Mouse (Mus musculus) forebrain, embryonic 14.5 days (tissue): ENCODE results near the gene 2310046K23Rik. TPM values are rescaled to one million over a fixed set of nuclear protein-coding genes. Genes with fewer than 3 reads are reported as not detected.

ENCODE experiments used
- ATAC-seq: fragments of 200-750 bp; cut with Nextera tagmentation; 2 replicates; pipeline ENCODE4 v1.8.0; 2017; ENCODE audit warnings: mild to moderate bottlenecking, moderate library complexity
- DNase-seq: peaks from one replicate; pipeline ENCODE4 v3.0.0-alpha.2; 2015; ENCODE audit warnings: low spot score
- H3K27ac ChIP-seq: fragments of 300-500 bp; sonication (generic); 2 replicates; pipeline ENCODE4 v1.5.1; 2014; ENCODE audit warnings: low read depth, mild to moderate bottlenecking, control low read depth, low read length, moderate library complexity
- H3K27me3 ChIP-seq: fragments of 300-500 bp; sonication (generic); replicated peaks from 2 replicates; pipeline ENCODE4 v1.6.1; 2014; ENCODE audit warnings: low read length, control low read depth, mixed read lengths; ENCODE audit not compliant: control insufficient read depth, insufficient read depth
- H3K36me3 ChIP-seq: fragments of 300-500 bp; sonication (generic); 2 replicates; pipeline ENCODE4 v1.6.1; 2014; ENCODE audit warnings: low read length, control low read depth; ENCODE audit not compliant: control insufficient read depth, insufficient read depth
- H3K4me1 ChIP-seq: fragments of 300-500 bp; sonication (generic); 2 replicates; pipeline ENCODE4 v1.6.1; 2014; ENCODE audit warnings: antibody characterized with exemption, low read length, control low read depth; ENCODE audit not compliant: control insufficient read depth, insufficient read depth
- H3K4me2 ChIP-seq: fragments of 300-500 bp; sonication (generic); 2 replicates; pipeline ENCODE4 v1.6.1; 2014; ENCODE audit warnings: mild to moderate bottlenecking, control low read depth, low read length
- H3K4me3 ChIP-seq: fragments of 300-500 bp; sonication (generic); 2 replicates; pipeline ENCODE4 v1.5.1; 2014; ENCODE audit warnings: low read depth, low read length, control low read depth
- H3K9ac ChIP-seq: fragments of 300-500 bp; sonication (generic); 2 replicates; pipeline ENCODE4 v1.6.1; 2014; ENCODE audit warnings: mild to moderate bottlenecking, low read length, control low read depth, moderate library complexity
- H3K9me3 ChIP-seq: fragments of 300-500 bp; sonication (generic); replicated peaks from 2 replicates; pipeline ENCODE4 v1.6.1; 2016; ENCODE audit warnings: low read length, control low read depth, mixed read lengths; ENCODE audit not compliant: control insufficient read depth
- WGBS: fragments of 180-500 bp; shearing (Covaris S2); extraction: QIAGEN DNeasy Blood & Tissue Kit; methylation state at CpG from one replicate; pipeline ENCODE4 v1.1.7; 2014; 5-methylcytosine and 5-hydroxymethylcytosine counted together
- polyA plus RNA-seq: library from polyadenylated mRNA; unstranded; fragments of >200 nt; fragmentation: Nextera tagmentation; extraction: Ambion mirVana; gene quantifications from 2 replicates; pipeline ENCODE4 v1.2.1, GENCODE M21; 2014

The 2310046K23Rik gene
- polyA plus RNA-seq = not detected in 2 replicates

- no peaks in the 10 kb centered on the region for H3K36me3 ChIP-seq
- 91% methylated on average over 3 of the region's 3 CpGs for WGBS
- H3K4me1 ChIP-seq = no peaks in the 10 kb centered on the region
- no peaks in the 10 kb centered on the region for H3K27me3 ChIP-seq
- no peak within 1 kb of the TSS for H3K4me3 ChIP-seq
- H3K9me3 ChIP-seq = no peaks in the 10 kb centered on the region
- H3K27ac ChIP-seq = no peak within 1 kb of the TSS
- ATAC-seq = no peak
- H3K4me2 ChIP-seq = no peak within 1 kb of the TSS
- no peak within 1 kb of the TSS for H3K9ac ChIP-seq
- no peak for DNase-seq
Measured at GRCm38 (mm10) chr3:92534411-92534810, at the start of gene 2310046K23Rik. Gene 2310046K23Rik, minus strand, starts transcription at chr3:92534511.

GRCm38 (mm10) chr3:92583164-92583826 is 49.0 kb upstream of the 2310046K23Rik start:
- Histone ChIP-seq H3K9ac (no peak overlapping the region), H3K27ac (no peak overlapping the region), H3K4me2 (no peak overlapping the region), H3K9me3 (no peaks in the 10 kb centered on the region), H3K27me3 (no peaks in the 10 kb centered on the region), H3K4me3 (no peak overlapping the region), H3K4me1 (no peaks in the 10 kb centered on the region), H3K36me3 (no peaks in the 10 kb centered on the region)
- WGBS = 68% methylated on average over 3 of the region's 3 CpGs
- no peak for ATAC-seq
- DNase-seq = peak; percentile 7

- Histone ChIP-seq H3K27ac (no peak overlapping the region), H3K4me1 (no peaks in the 10 kb centered on the region), H3K9ac (no peak overlapping the region), H3K4me3 (no peak overlapping the region), H3K36me3 (no peaks in the 10 kb centered on the region), H3K27me3 (no peaks in the 10 kb centered on the region), H3K9me3 (no peaks in the 10 kb centered on the region), H3K4me2 (no peak overlapping the region)
- WGBS = 69% methylated on average over 1 of the region's 1 CpGs
- DNase-seq = no peak
- ATAC-seq = no peak
Measured at GRCm38 (mm10) chr3:92579508-92579907, 45.2 kb upstream of the 2310046K23Rik start.

GRCm38 (mm10) chr3:92578652-92579413 is 44.5 kb upstream of the 2310046K23Rik start:
- no peak for DNase-seq
- H3K27me3 ChIP-seq = no peaks in the 10 kb centered on the region
- no peak overlapping the region for H3K4me3 ChIP-seq
- H3K4me1 ChIP-seq = no peaks in the 10 kb centered on the region
- no peaks in the 10 kb centered on the region for H3K9me3 ChIP-seq
- H3K27ac ChIP-seq = no peak overlapping the region
- H3K4me2 ChIP-seq = no peak overlapping the region
- 59% methylated on average over 4 of the region's 4 CpGs for WGBS
- no peak for ATAC-seq
- no peak overlapping the region for H3K9ac ChIP-seq
- no peaks in the 10 kb centered on the region for H3K36me3 ChIP-seq

GRCm38 (mm10) chr3:92573449-92574041 is 39.2 kb upstream of the 2310046K23Rik start, which contains the start of gene Ivl:
Gene Ivl, minus strand, starts transcription at chr3:92573735.
- no peaks in the 10 kb centered on the region for H3K9me3 ChIP-seq
- no peaks in the 10 kb centered on the region for H3K27me3 ChIP-seq
- no peaks in the 10 kb centered on the region for H3K4me1 ChIP-seq
- no peak within 1 kb of the TSS for H3K27ac ChIP-seq
- H3K9ac ChIP-seq = no peak within 1 kb of the TSS
- H3K4me3 ChIP-seq = no peak within 1 kb of the TSS
- no peak for ATAC-seq
- no peaks in the 10 kb centered on the region for H3K36me3 ChIP-seq
- DNase-seq = no peak
- H3K4me2 ChIP-seq = no peak within 1 kb of the TSS
- WGBS = 80% methylated on average over 1 of the region's 1 CpGs

GRCm38 (mm10) chr3:92572514-92573155 is 38.3 kb upstream of the 2310046K23Rik start:
- Histone ChIP-seq H3K4me2 (no peak overlapping the region), H3K36me3 (no peaks in the 10 kb centered on the region), H3K9ac (no peak overlapping the region), H3K4me1 (no peaks in the 10 kb centered on the region), H3K27me3 (no peaks in the 10 kb centered on the region), H3K4me3 (no peak overlapping the region), H3K27ac (no peak overlapping the region), H3K9me3 (no peaks in the 10 kb centered on the region)
- no peak for DNase-seq
- 64% methylated on average over 2 of the region's 2 CpGs for WGBS
- ATAC-seq = no peak

- no peak for ATAC-seq
- no peak for DNase-seq
- H3K27ac ChIP-seq = no peak overlapping the region
- H3K27me3 ChIP-seq = no peaks in the 10 kb centered on the region
- no peaks in the 10 kb centered on the region for H3K4me1 ChIP-seq
- H3K9me3 ChIP-seq = no peaks in the 10 kb centered on the region
- no peak overlapping the region for H3K9ac ChIP-seq
- H3K36me3 ChIP-seq = no peaks in the 10 kb centered on the region
- no peak overlapping the region for H3K4me2 ChIP-seq
- 96% methylated on average over 2 of the region's 2 CpGs for WGBS
- H3K4me3 ChIP-seq = no peak overlapping the region
Measured at GRCm38 (mm10) chr3:92568752-92569151, 34.4 kb upstream of the 2310046K23Rik start.

GRCm38 (mm10) chr3:92565418-92565817 is 31.1 kb upstream of the 2310046K23Rik start:
- H3K27me3 ChIP-seq = no peaks in the 10 kb centered on the region
- no peak for ATAC-seq
- DNase-seq = no peak
- H3K4me1 ChIP-seq = no peaks in the 10 kb centered on the region
- H3K4me2 ChIP-seq = no peak overlapping the region
- H3K9ac ChIP-seq = no peak overlapping the region
- no peak overlapping the region for H3K27ac ChIP-seq
- H3K9me3 ChIP-seq = no peaks in the 10 kb centered on the region
- H3K4me3 ChIP-seq = no peak overlapping the region
- no peaks in the 10 kb centered on the region for H3K36me3 ChIP-seq
